Mouse (Mus musculus) hindbrain, embryonic 14.5 days (tissue): Measurements from ENCODE around the gene Tnfsf8. TPM values are rescaled to one million over a fixed set of nuclear protein-coding genes. Genes with fewer than 3 reads are reported as not detected.

ENCODE experiments used
- ATAC-seq: fragments of 200-750 bp; cut with Nextera tagmentation; 2 replicates; pipeline ENCODE4 v1.8.0; 2017; ENCODE audit warnings: moderate number of reproducible peaks, mild to moderate bottlenecking, moderate TSS enrichment, moderate library complexity; ENCODE audit not compliant: low FRiP score
- DNase-seq: peaks from one replicate; pipeline ENCODE4 v3.0.0-alpha.2; 2015; ENCODE audit warnings: low spot score
- H3K27ac ChIP-seq: fragments of 300-500 bp; sonication (generic); 2 replicates; pipeline ENCODE4 v1.5.1; 2014; ENCODE audit warnings: mild to moderate bottlenecking, moderate library complexity
- H3K27me3 ChIP-seq: fragments of 300-500 bp; sonication (generic); 2 replicates; pipeline ENCODE4 v1.6.1; 2014; ENCODE audit warnings: mild to moderate bottlenecking, low read length, mixed read lengths; ENCODE audit not compliant: control insufficient read depth, insufficient read depth
- H3K36me3 ChIP-seq: fragments of 300-500 bp; sonication (generic); replicated peaks from 2 replicates; pipeline ENCODE4 v1.6.1; 2014; ENCODE audit not compliant: control insufficient read depth, insufficient read depth
- H3K4me1 ChIP-seq: fragments of 300-500 bp; sonication (generic); replicated peaks from 2 replicates; pipeline ENCODE4 v1.6.1; 2014; ENCODE audit warnings: antibody characterized with exemption, low read length, mixed read lengths; ENCODE audit not compliant: control insufficient read depth, insufficient read depth
- H3K4me2 ChIP-seq: fragments of 300-500 bp; sonication (generic); replicated peaks from 2 replicates; pipeline ENCODE4 v1.6.1; 2014; ENCODE audit warnings: mild to moderate bottlenecking, moderate library complexity
- H3K4me3 ChIP-seq: fragments of 300-500 bp; sonication (generic); replicated peaks from 2 replicates; pipeline ENCODE4 v1.5.1; 2014; ENCODE audit warnings: mild to moderate bottlenecking, low read length
- H3K9ac ChIP-seq: fragments of 300-500 bp; sonication (generic); 2 replicates; pipeline ENCODE4 v1.6.1; 2014
- H3K9me3 ChIP-seq: fragments of 300-500 bp; sonication (generic); 2 replicates; pipeline ENCODE4 v1.6.1; 2016; ENCODE audit warnings: low read length; ENCODE audit not compliant: control insufficient read depth
- WGBS: fragments of 180-500 bp; shearing (Covaris S2); extraction: QIAGEN DNeasy Blood & Tissue Kit; methylation state at CpG from one replicate; pipeline ENCODE4 v1.1.7; 2014; 5-methylcytosine and 5-hydroxymethylcytosine counted together
- polyA plus RNA-seq: library from polyadenylated mRNA; unstranded; fragments of >200 nt; fragmentation: Nextera tagmentation; extraction: Ambion mirVana; gene quantifications from 2 replicates; pipeline ENCODE4 v1.2.1, GENCODE M21; 2014

The Tnfsf8 gene
- polyA plus RNA-seq, 1 experiment from 2014 or later = not detected

- DNase-seq = no peak
Observed at GRCm38 (mm10) chr4:63850082-63850481, 11.1 kb downstream of the Tnfsf8 start.

DNA sequence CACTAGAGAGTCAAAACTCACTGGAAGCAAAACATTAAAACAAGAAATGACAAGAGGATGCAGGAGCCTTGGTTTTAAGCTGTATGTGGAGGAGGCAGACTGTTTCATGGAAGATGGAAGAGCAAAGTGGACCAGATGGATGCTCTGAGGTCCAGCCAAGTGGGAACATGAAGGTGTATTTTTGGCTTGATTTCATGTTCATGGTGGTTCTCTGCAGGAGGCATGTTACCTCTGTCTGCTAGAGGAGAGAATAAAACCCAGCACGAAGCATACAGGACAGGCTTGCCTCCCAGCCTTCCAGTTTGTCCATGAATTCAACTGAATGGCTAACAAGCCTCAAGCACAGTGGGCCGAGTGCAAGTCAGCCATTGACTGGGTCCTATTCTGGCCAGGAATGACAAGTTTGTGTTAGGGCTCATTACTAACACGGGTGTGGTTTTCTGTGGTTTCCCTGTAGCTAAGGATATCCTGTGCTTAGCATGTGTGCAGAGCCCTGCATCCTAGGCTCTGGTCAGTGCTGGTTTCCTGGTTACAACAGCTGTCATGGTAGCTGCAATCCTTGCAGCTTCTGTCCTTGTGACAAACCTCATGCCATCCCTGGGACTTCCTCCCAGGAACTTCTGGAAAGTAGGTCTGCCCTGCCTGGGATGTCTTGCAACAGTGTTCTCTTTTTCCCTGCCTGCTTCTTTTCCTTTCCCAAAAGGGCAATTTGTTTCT is 14.1 kb downstream of the Tnfsf8 start:
- no peaks in the 10 kb centered on the region for H3K4me1 ChIP-seq
- H3K27me3 ChIP-seq = no peaks in the 10 kb centered on the region
- no peaks in the 10 kb centered on the region for H3K36me3 ChIP-seq
- DNase-seq (no peak), ATAC-seq (no peak)
- no peaks in the 10 kb centered on the region for H3K9me3 ChIP-seq
- 73% methylated on average over 3 of the region's 3 CpGs for WGBS
- no peak overlapping the region for H3K4me2 ChIP-seq
- H3K9ac ChIP-seq = no peak overlapping the region
- no peak overlapping the region for H3K4me3 ChIP-seq
- H3K27ac ChIP-seq = no peak overlapping the region

More at GRCm38 (mm10) chr4:63850082-63850481, 11.1 kb downstream of the Tnfsf8 start:
- no peak overlapping the region for H3K9ac ChIP-seq
- no peaks in the 10 kb centered on the region for H3K36me3 ChIP-seq
- H3K27me3 ChIP-seq = no peaks in the 10 kb centered on the region
- ATAC-seq = no peak
- H3K9me3 ChIP-seq = no peaks in the 10 kb centered on the region
- no peak overlapping the region for H3K4me3 ChIP-seq
- no peak overlapping the region for H3K27ac ChIP-seq
- 89% methylated on average over 2 of the region's 2 CpGs for WGBS
- no peak overlapping the region for H3K4me2 ChIP-seq
- H3K4me1 ChIP-seq = no peaks in the 10 kb centered on the region

- 65% methylated on average over 2 of the region's 2 CpGs for WGBS
- no peaks in the 10 kb centered on the region for H3K36me3 ChIP-seq
- ATAC-seq (no peak), DNase-seq (no peak)
- no peak overlapping the region for H3K4me3 ChIP-seq
- H3K4me2 ChIP-seq = no peak overlapping the region
- H3K4me1 ChIP-seq = no peaks in the 10 kb centered on the region
- no peaks in the 10 kb centered on the region for H3K27me3 ChIP-seq
- no peaks in the 10 kb centered on the region for H3K9me3 ChIP-seq
- H3K9ac ChIP-seq = no peak overlapping the region
- no peak overlapping the region for H3K27ac ChIP-seq
Observed at GRCm38 (mm10) chr4:63845760-63846159, 15.4 kb downstream of the Tnfsf8 start.

DNA sequence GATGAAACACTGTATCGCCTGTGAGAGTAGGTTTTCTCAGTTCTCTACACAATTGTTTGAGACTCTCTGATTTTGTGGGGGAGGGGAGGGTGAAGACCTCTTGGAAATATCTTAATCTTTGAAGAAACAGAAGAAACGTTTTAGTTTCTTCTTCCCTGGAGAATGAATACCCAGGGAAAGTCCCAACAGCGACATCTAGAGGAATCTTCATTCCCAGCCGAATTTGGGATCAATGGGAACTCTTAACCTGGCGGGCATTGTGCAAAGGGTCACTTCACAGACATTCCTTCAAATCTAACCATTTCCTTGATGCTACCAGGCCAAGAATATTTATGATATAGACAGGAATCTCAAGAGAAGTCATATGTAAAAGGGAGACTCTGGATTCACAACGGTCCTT is 17.2 kb downstream of the Tnfsf8 start:
- Histone ChIP-seq H3K4me3 (no peak overlapping the region), H3K4me2 (no peak overlapping the region), H3K9ac (no peak overlapping the region), H3K36me3 (no peaks in the 10 kb centered on the region), H3K27ac (no peak overlapping the region), H3K27me3 (no peaks in the 10 kb centered on the region), H3K9me3 (no peaks in the 10 kb centered on the region), H3K4me1 (no peaks in the 10 kb centered on the region)
- ATAC-seq (no peak), DNase-seq (peak; percentile 71)
- WGBS = 28% methylated on average over 6 of the region's 6 CpGs

- ATAC-seq (no peak), DNase-seq (no peak)
- Histone ChIP-seq H3K9ac (no peak overlapping the region), H3K4me2 (no peak overlapping the region), H3K36me3 (no peaks in the 10 kb centered on the region), H3K4me1 (no peaks in the 10 kb centered on the region), H3K27ac (no peak overlapping the region), H3K4me3 (no peak overlapping the region), H3K9me3 (no peaks in the 10 kb centered on the region), H3K27me3 (no peaks in the 10 kb centered on the region)
- 64% methylated on average over 1 of the region's 1 CpGs for WGBS
Observed at GRCm38 (mm10) chr4:63842278-63842677, 18.9 kb downstream of the Tnfsf8 start.

GRCm38 (mm10) chr4:63840457-63840856 is 20.7 kb downstream of the Tnfsf8 start:
- Histone ChIP-seq H3K27me3 (no peaks in the 10 kb centered on the region), H3K4me2 (no peak overlapping the region), H3K4me3 (no peak overlapping the region), H3K9me3 (no peaks in the 10 kb centered on the region), H3K4me1 (no peaks in the 10 kb centered on the region), H3K9ac (no peak overlapping the region), H3K27ac (no peak overlapping the region), H3K36me3 (no peaks in the 10 kb centered on the region)
- no peak for DNase-seq
- ATAC-seq = no peak
- 66% methylated on average over 5 of the region's 5 CpGs for WGBS

DNA sequence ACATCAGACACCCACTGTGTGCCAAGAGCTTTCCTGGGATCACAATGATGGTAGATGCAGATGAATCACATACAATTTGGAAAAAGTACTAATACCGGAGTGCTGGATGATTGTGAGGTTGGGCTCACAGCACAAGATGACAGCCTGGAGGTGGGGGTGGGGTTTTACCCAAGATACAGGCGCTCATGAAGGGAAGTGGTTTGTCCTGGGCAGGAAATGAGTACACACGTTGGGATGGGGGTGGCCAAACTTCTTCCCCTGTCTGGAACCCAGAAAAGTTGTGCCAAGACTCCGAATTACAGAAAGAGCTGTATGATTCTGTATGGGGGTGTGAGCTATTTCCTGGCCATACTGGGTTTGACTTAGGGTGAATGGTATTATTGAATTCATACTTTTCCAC is 38.0 kb downstream of the Tnfsf8 start:
- H3K4me2 ChIP-seq = no peak overlapping the region
- ATAC-seq (no peak), DNase-seq (no peak)
- no peak overlapping the region for H3K4me3 ChIP-seq
- no peaks in the 10 kb centered on the region for H3K27me3 ChIP-seq
- H3K36me3 ChIP-seq = no peaks in the 10 kb centered on the region
- H3K4me1 ChIP-seq = no peaks in the 10 kb centered on the region
- WGBS = 85% methylated on average over 4 of the region's 4 CpGs
- H3K27ac ChIP-seq = no peak overlapping the region
- no peaks in the 10 kb centered on the region for H3K9me3 ChIP-seq
- no peak overlapping the region for H3K9ac ChIP-seq

DNA sequence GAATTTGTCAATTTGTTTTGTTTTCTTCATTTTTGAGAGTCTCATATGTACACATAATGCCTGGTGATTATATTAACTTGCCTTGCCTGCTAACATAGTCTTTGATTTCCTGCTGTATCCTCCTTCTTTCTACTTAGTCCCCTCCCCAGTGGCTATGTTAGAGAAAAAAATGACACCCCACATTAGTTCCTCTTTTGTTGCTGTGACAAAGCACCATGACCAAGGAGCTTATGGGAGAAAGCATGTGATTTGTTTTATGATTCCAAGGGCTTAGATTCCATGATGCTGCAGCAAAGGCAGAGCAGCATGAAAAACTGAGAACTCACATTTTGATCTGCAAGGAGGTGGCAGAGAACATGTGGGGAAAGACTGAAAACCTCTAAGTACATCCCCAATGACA is 43.6 kb downstream of the Tnfsf8 start:
- H3K9ac ChIP-seq = no peak overlapping the region
- H3K27ac ChIP-seq = no peak overlapping the region
- no peaks in the 10 kb centered on the region for H3K27me3 ChIP-seq
- ATAC-seq (no peak), DNase-seq (no peak)
- H3K4me2 ChIP-seq = no peak overlapping the region
- no peaks in the 10 kb centered on the region for H3K4me1 ChIP-seq
- H3K9me3 ChIP-seq = no peaks in the 10 kb centered on the region
- H3K4me3 ChIP-seq = no peak overlapping the region
- no peaks in the 10 kb centered on the region for H3K36me3 ChIP-seq

- Histone ChIP-seq H3K4me1 (no peaks in the 10 kb centered on the region), H3K9ac (no peak overlapping the region), H3K27me3 (no peaks in the 10 kb centered on the region), H3K4me3 (no peak overlapping the region), H3K4me2 (no peak overlapping the region), H3K27ac (no peak overlapping the region), H3K36me3 (no peaks in the 10 kb centered on the region), H3K9me3 (no peaks in the 10 kb centered on the region)
- WGBS = 88% methylated on average over 2 of the region's 2 CpGs
- ATAC-seq (no peak), DNase-seq (no peak)
Observed at GRCm38 (mm10) chr4:63815668-63816067, 45.5 kb downstream of the Tnfsf8 start.

DNA sequence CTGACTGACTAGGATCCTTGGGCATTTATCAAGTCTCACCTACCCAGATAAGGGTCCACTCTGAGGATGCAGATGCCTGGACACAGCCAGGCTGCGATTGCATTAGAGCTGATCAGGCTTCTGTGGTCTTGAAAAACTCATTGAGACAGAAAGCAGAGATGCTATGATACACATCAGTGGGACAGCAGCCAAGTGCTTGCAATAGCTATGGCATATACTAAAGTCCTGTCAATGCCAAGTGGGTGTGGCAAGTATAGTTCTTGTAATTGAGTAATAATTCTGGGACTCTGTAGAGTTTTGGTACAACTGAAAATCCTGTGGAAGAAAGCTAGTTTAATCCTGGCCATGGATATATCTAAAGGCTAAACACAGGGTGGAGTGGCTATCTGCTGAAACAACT is 63.1 kb downstream of the Tnfsf8 start:
- Histone ChIP-seq H3K27ac (no peak overlapping the region), H3K36me3 (no peaks in the 10 kb centered on the region), H3K4me3 (no peak overlapping the region), H3K9ac (no peak overlapping the region), H3K4me1 (no peaks in the 10 kb centered on the region), H3K4me2 (no peak overlapping the region), H3K9me3 (no peaks in the 10 kb centered on the region), H3K27me3 (no peaks in the 10 kb centered on the region)
- DNase-seq = no peak
- 88% methylated on average over 1 of the region's 1 CpGs for WGBS
- ATAC-seq = no peak
